Mouse (Mus musculus): ENCODE data around the gene Sytl3. TPM values are rescaled to one million over a fixed set of nuclear protein-coding genes. Genes with fewer than 3 reads are reported as not detected.

Sytl3 gene
- polyA plus RNA-seq, 1 experiment from 2014 or later = 0.28 TPM

- H3K4me1 ChIP-seq (ENCODE audit: control insufficient read depth, low read depth, low read length) = no peaks in the 10 kb centered on the region; the same call in none of the 2 replicates
- 0 out of 2 replicates have a peak, but pooled peaks have one; percentile 12 for ATAC-seq (ENCODE audit: low read depth)
- H3K4me2 ChIP-seq (ENCODE audit: low read depth, low read length) = no peak overlapping the region
- no peak overlapping the region for H3K4me3 ChIP-seq (ENCODE audit: low read depth, low read length)
- H3K36me3 ChIP-seq (ENCODE audit: control insufficient read depth, insufficient read depth) = peaks cover 39% of the 10 kb centered on the region
- H3K27ac ChIP-seq (ENCODE audit: low read length) = peak overlapping the region; percentile 5; the same call in 1 of the 2 replicates
- WGBS (ENCODE audit: insufficient replicate concordance) = 71% methylated on average over 33 of the region's 33 CpGs
- no peaks in the 10 kb centered on the region for H3K27me3 ChIP-seq (ENCODE audit: control insufficient read depth, insufficient read depth, low read depth, low read length)
- H3K9ac ChIP-seq (ENCODE audit: low read depth, low read length) = no peak overlapping the region
- H3K9me3 ChIP-seq (replicated peaks; ENCODE audit: control insufficient read depth, low read length) = no peaks in the 10 kb centered on the region
Observed at GRCm38 (mm10) chr17:6742083-6743038, 83.5 kb downstream of the Sytl3 start.

GRCm38 (mm10) chr17:6743039-6743575 lies 84.2 kb downstream of the Sytl3 start:
- Histone ChIP-seq H3K9ac (ENCODE audit: low read depth, low read length) (no peak overlapping the region), H3K27ac (ENCODE audit: low read length) (no peak overlapping the region), H3K4me1 (ENCODE audit: control insufficient read depth, low read depth, low read length) (no peaks in the 10 kb centered on the region; the same call in none of the 2 replicates), H3K36me3 (ENCODE audit: control insufficient read depth, insufficient read depth) (peaks cover 39% of the 10 kb centered on the region), H3K9me3 (replicated peaks; ENCODE audit: control insufficient read depth, low read length) (no peaks in the 10 kb centered on the region), H3K4me2 (ENCODE audit: low read depth, low read length) (no peak overlapping the region), H3K4me3 (ENCODE audit: low read depth, low read length) (no peak overlapping the region), H3K27me3 (ENCODE audit: control insufficient read depth, insufficient read depth, low read depth, low read length) (no peaks in the 10 kb centered on the region)
- 54% methylated on average over 11 of the region's 11 CpGs for WGBS (ENCODE audit: insufficient replicate concordance)
- ATAC-seq (ENCODE audit: low read depth) = no peak

GRCm38 (mm10) chr17:6743787-6744239 lies 84.9 kb downstream of the Sytl3 start:
- no peaks in the 10 kb centered on the region; the same call in none of the 2 replicates for H3K4me1 ChIP-seq (ENCODE audit: control insufficient read depth, low read depth, low read length)
- no peaks in the 10 kb centered on the region for H3K9me3 ChIP-seq (replicated peaks; ENCODE audit: control insufficient read depth, low read length)
- no peak for ATAC-seq (ENCODE audit: low read depth)
- H3K36me3 ChIP-seq (ENCODE audit: control insufficient read depth, insufficient read depth) = peaks cover 39% of the 10 kb centered on the region
- no peaks in the 10 kb centered on the region for H3K27me3 ChIP-seq (ENCODE audit: control insufficient read depth, insufficient read depth, low read depth, low read length)
- H3K9ac ChIP-seq (ENCODE audit: low read depth, low read length) = no peak overlapping the region
- no peak overlapping the region for H3K4me3 ChIP-seq (ENCODE audit: low read depth, low read length)
- H3K4me2 ChIP-seq (ENCODE audit: low read depth, low read length) = no peak overlapping the region
- 0 out of 2 replicates have a peak overlapping the region, but pooled peaks have one; percentile 6 for H3K27ac ChIP-seq (ENCODE audit: low read length)
- 29% methylated on average over 11 of the region's 11 CpGs for WGBS (ENCODE audit: insufficient replicate concordance)

GRCm38 (mm10) chr17:6744366-6744765 lies 85.5 kb downstream of the Sytl3 start:
- no peak overlapping the region for H3K27ac ChIP-seq (ENCODE audit: low read length)
- 57% methylated on average over 9 of the region's 9 CpGs for WGBS (ENCODE audit: insufficient replicate concordance)
- no peaks in the 10 kb centered on the region; the same call in none of the 2 replicates for H3K4me1 ChIP-seq (ENCODE audit: control insufficient read depth, low read depth, low read length)
- no peak overlapping the region for H3K4me2 ChIP-seq (ENCODE audit: low read depth, low read length)
- H3K36me3 ChIP-seq (ENCODE audit: control insufficient read depth, insufficient read depth) = peaks cover 36% of the 10 kb centered on the region
- H3K9me3 ChIP-seq (replicated peaks; ENCODE audit: control insufficient read depth, low read length) = no peaks in the 10 kb centered on the region
- ATAC-seq (ENCODE audit: low read depth) = no peak
- no peak overlapping the region for H3K4me3 ChIP-seq (ENCODE audit: low read depth, low read length)
- H3K27me3 ChIP-seq (ENCODE audit: control insufficient read depth, insufficient read depth, low read depth, low read length) = no peaks in the 10 kb centered on the region
- H3K9ac ChIP-seq (ENCODE audit: low read depth, low read length) = no peak overlapping the region

GRCm38 (mm10) chr17:6744871-6745270 lies 86.0 kb downstream of the Sytl3 start:
- no peaks in the 10 kb centered on the region; the same call in none of the 2 replicates for H3K4me1 ChIP-seq (ENCODE audit: control insufficient read depth, low read depth, low read length)
- ATAC-seq (ENCODE audit: low read depth) = no peak

GRCm38 (mm10) chr17:6745503-6745902 lies 86.6 kb downstream of the Sytl3 start:
- Histone ChIP-seq H3K9me3 (replicated peaks; ENCODE audit: control insufficient read depth, low read length) (no peaks in the 10 kb centered on the region), H3K36me3 (ENCODE audit: control insufficient read depth, insufficient read depth) (peaks cover 34% of the 10 kb centered on the region), H3K27ac (ENCODE audit: low read length) (no peak overlapping the region), H3K4me2 (ENCODE audit: low read depth, low read length) (no peak overlapping the region), H3K4me3 (ENCODE audit: low read depth, low read length) (no peak overlapping the region), H3K9ac (ENCODE audit: low read depth, low read length) (no peak overlapping the region), H3K4me1 (ENCODE audit: control insufficient read depth, low read depth, low read length) (no peaks in the 10 kb centered on the region; the same call in none of the 2 replicates), H3K27me3 (ENCODE audit: control insufficient read depth, insufficient read depth, low read depth, low read length) (no peaks in the 10 kb centered on the region)
- WGBS (ENCODE audit: insufficient replicate concordance) = 77% methylated on average over 5 of the region's 5 CpGs
- ATAC-seq (ENCODE audit: low read depth) = no peak

More at GRCm38 (mm10) chr17:6744871-6745270, 86.0 kb downstream of the Sytl3 start:
- no peaks in the 10 kb centered on the region for H3K9me3 ChIP-seq (replicated peaks; ENCODE audit: control insufficient read depth, low read length)
- no peak overlapping the region for H3K4me2 ChIP-seq (ENCODE audit: low read depth, low read length)
- no peaks in the 10 kb centered on the region for H3K27me3 ChIP-seq (ENCODE audit: control insufficient read depth, insufficient read depth, low read depth, low read length)
- 82% methylated on average over 14 of the region's 14 CpGs for WGBS (ENCODE audit: insufficient replicate concordance)
- no peak overlapping the region for H3K4me3 ChIP-seq (ENCODE audit: low read depth, low read length)
- peaks cover 34% of the 10 kb centered on the region for H3K36me3 ChIP-seq (ENCODE audit: control insufficient read depth, insufficient read depth)
- no peak overlapping the region for H3K9ac ChIP-seq (ENCODE audit: low read depth, low read length)
- no peak overlapping the region for H3K27ac ChIP-seq (ENCODE audit: low read length)

GRCm38 (mm10) chr17:6745975-6746374 lies 87.1 kb downstream of the Sytl3 start:
- H3K27ac ChIP-seq (ENCODE audit: low read length) = no peak overlapping the region
- H3K4me2 ChIP-seq (ENCODE audit: low read depth, low read length) = no peak overlapping the region
- H3K9ac ChIP-seq (ENCODE audit: low read depth, low read length) = no peak overlapping the region
- H3K4me3 ChIP-seq (ENCODE audit: low read depth, low read length) = no peak overlapping the region
- no peaks in the 10 kb centered on the region for H3K9me3 ChIP-seq (replicated peaks; ENCODE audit: control insufficient read depth, low read length)
- H3K4me1 ChIP-seq (ENCODE audit: control insufficient read depth, low read depth, low read length) = no peaks in the 10 kb centered on the region; the same call in none of the 2 replicates
- H3K27me3 ChIP-seq (ENCODE audit: control insufficient read depth, insufficient read depth, low read depth, low read length) = no peaks in the 10 kb centered on the region
- WGBS (ENCODE audit: insufficient replicate concordance) = 70% methylated on average over 9 of the region's 9 CpGs
- H3K36me3 ChIP-seq (ENCODE audit: control insufficient read depth, insufficient read depth) = peaks cover 30% of the 10 kb centered on the region
- ATAC-seq (ENCODE audit: low read depth) = no peak; the same call in 1 of the 2 replicates

GRCm38 (mm10) chr17:6746452-6747231 lies 87.7 kb downstream of the Sytl3 start:
- Histone ChIP-seq H3K9ac (ENCODE audit: low read depth, low read length) (no peak overlapping the region), H3K27ac (ENCODE audit: low read length) (0 out of 2 replicates have a peak overlapping the region, but pooled peaks have one; percentile 15), H3K4me2 (ENCODE audit: low read depth, low read length) (no peak overlapping the region), H3K4me3 (ENCODE audit: low read depth, low read length) (no peak overlapping the region), H3K36me3 (ENCODE audit: control insufficient read depth, insufficient read depth) (peaks cover 26% of the 10 kb centered on the region), H3K4me1 (ENCODE audit: control insufficient read depth, low read depth, low read length) (no peaks in the 10 kb centered on the region; the same call in none of the 2 replicates), H3K9me3 (replicated peaks; ENCODE audit: control insufficient read depth, low read length) (no peaks in the 10 kb centered on the region), H3K27me3 (ENCODE audit: control insufficient read depth, insufficient read depth, low read depth, low read length) (no peaks in the 10 kb centered on the region)
- ATAC-seq (ENCODE audit: low read depth) = no peak; the same call in 1 of the 2 replicates
- 61% methylated on average over 9 of the region's 9 CpGs for WGBS (ENCODE audit: insufficient replicate concordance)
